8 mouse cellular contexts compared by ENCODE assay signal in genomic region chr6:86584296-86585015, GRCm38 (mm10). TPM values are rescaled to one million over a fixed set of nuclear protein-coding genes. Genes with fewer than 3 reads are reported as not detected.
DNase-seq lines count a peak whose midpoint lies in the region; ATAC-seq and TF ChIP-seq lines count a peak whose summit lies in the region.

No protein-coding gene starts in this region.

- TF ChIP-seq RAD21 in CH12.LX (IDR thresholded peaks at IDR 0.05; ENCODE audit: low read depth, low read length), result no peak

- no peaks in the 10 kb centered on the region for H3K27me3 ChIP-seq in CH12.LX (replicated peaks)
- no peaks in the 10 kb centered on the region for H3K27me3 ChIP-seq in forebrain, embryonic 11.5 days (ENCODE audit: control insufficient read depth, insufficient read depth, low read length)
- no peaks in the 10 kb centered on the region for H3K27me3 ChIP-seq in heart, embryonic 16.5 days (ENCODE audit: control insufficient read depth, insufficient read depth, low read length)
- H3K27me3 ChIP-seq in liver, postnatal 0 days (ENCODE audit: insufficient read depth, low read length), result no peaks in the 10 kb centered on the region

- no peaks in the 10 kb centered on the region for H3K9me3 ChIP-seq in CH12.LX (replicated peaks; ENCODE audit: low read length)
- H3K9me3 ChIP-seq in forebrain, embryonic 11.5 days (ENCODE audit: control insufficient read depth, low read length), result no peaks in the 10 kb centered on the region
- H3K9me3 ChIP-seq in heart, embryonic 16.5 days (replicated peaks; ENCODE audit: control insufficient read depth, low read length), result no peaks in the 10 kb centered on the region
- no peaks in the 10 kb centered on the region for H3K9me3 ChIP-seq in liver, postnatal 0 days (ENCODE audit: low read length)

- peak overlapping the region; percentile 8; the same call in 1 of the 2 replicates for H3K4me2 ChIP-seq in CH12.LX (ENCODE audit: insufficient read depth, low read depth, poor library complexity, severe bottlenecking)
- peak overlapping the region; percentile 51 for H3K4me2 ChIP-seq in forebrain, embryonic 11.5 days (ENCODE audit: low read depth, low read length, severe bottlenecking)
- H3K4me2 ChIP-seq in heart, embryonic 16.5 days (ENCODE audit: low read depth, low read length), result peak overlapping the region; percentile 67
- peak overlapping the region; percentile 62 for H3K4me2 ChIP-seq in liver, postnatal 0 days (ENCODE audit: low read depth, low read length)

- dilution Hi-C loops in CH12.LX (cut with MboI; ENCODE audit: extremely low pct_ligation_motif_present, extremely low pct_unique_long_range_greater_than_20kb, low sequenced_read_pairs), result no loop called here

- no peak overlapping the region for H3K27ac ChIP-seq in CH12.LX (ENCODE audit: insufficient read depth, low read depth)
- peak overlapping the region; percentile 52 for H3K27ac ChIP-seq in bone marrow, adult 2 months (ENCODE audit: control insufficient read depth, insufficient read depth, low read depth, low read length, poor library complexity)
- H3K27ac ChIP-seq in forebrain, embryonic 11.5 days (ENCODE audit: low read depth, low read length), result peak overlapping the region; percentile 61; the same call in 1 of the 2 replicates
- peak overlapping the region; percentile 97 for H3K27ac ChIP-seq in heart, embryonic 16.5 days (ENCODE audit: low read length)
- peak overlapping the region; percentile 49 for H3K27ac ChIP-seq in liver, postnatal 0 days (ENCODE audit: low read depth)

- no peak for TF ChIP-seq POLR2A in CH12.LX (IDR thresholded peaks at IDR 0.05; ENCODE audit: low read depth, low read length)
- no peak for TF ChIP-seq POLR2A in bone marrow, adult 2 months (IDR thresholded peaks at IDR 0.05; ENCODE audit: borderline replicate concordance, control insufficient read depth, low read depth, low read length)

- peaks cover 10 to 39% of the 10 kb centered on the region in 2 experiments for H3K4me1 ChIP-seq in CH12.LX (ENCODE audit: control insufficient read depth in 1 of 2, insufficient read depth in 2 of 2)
- peaks cover 5% of the 10 kb centered on the region; the same call in 1 of the 2 replicates for H3K4me1 ChIP-seq in bone marrow, adult 2 months (ENCODE audit: control insufficient read depth, insufficient read depth, low read length)
- peaks cover 10% of the 10 kb centered on the region; the same call in 1 of the 2 replicates for H3K4me1 ChIP-seq in forebrain, embryonic 11.5 days (replicated peaks; ENCODE audit: control insufficient read depth, insufficient read depth, low read length)
- peaks cover 31% of the 10 kb centered on the region for H3K4me1 ChIP-seq in heart, embryonic 16.5 days (ENCODE audit: control insufficient read depth, insufficient read depth, low read length)
- peaks cover 26% of the 10 kb centered on the region for H3K4me1 ChIP-seq in liver, postnatal 0 days (ENCODE audit: insufficient read depth)

- WGBS in bone marrow, adult 2 months, result 26% methylated on average over 14 of the region's 14 CpGs
- WGBS in forebrain, embryonic 11.5 days, result 38% methylated on average over 14 of the region's 14 CpGs
- WGBS in heart, embryonic 16.5 days, result 23% methylated on average over 14 of the region's 14 CpGs
- WGBS in liver, postnatal 0 days (ENCODE audit: insufficient replicate concordance), result 31% methylated on average over 14 of the region's 14 CpGs

- no peak for DNase-seq in CH12.LX (ENCODE audit: extremely low read depth)
- no peak for DNase-seq in forebrain, embryonic 11.5 days (ENCODE audit: low spot score)
- peak; percentile 74 to 85 for DNase-seq in layer of hippocampus, adult 18-20 months (ENCODE audit: low spot score in 2 of 2)
- no peak for DNase-seq in liver, postnatal 0 days
- DNase-seq in retina, embryonic 14.5 days (ENCODE audit: low spot score), result peak; percentile 29
- no peak for DNase-seq in urinary bladder, adult 18-20 months (ENCODE audit: low spot score in 2 of 2)

- no peaks in the 10 kb centered on the region for H3K79me2 ChIP-seq in CH12.LX (replicated peaks; ENCODE audit: control insufficient read depth, extremely low read depth, insufficient read depth, poor library complexity, severe bottlenecking)

- no peak for TF ChIP-seq CTCF in CH12.LX (conservative IDR thresholded peaks at IDR 0.05 in 1 of 2, IDR thresholded peaks at IDR 0.05 in 1 of 2; ENCODE audit: low read depth in 2 of 2, low read length in 2 of 2)
- TF ChIP-seq CTCF in bone marrow, adult 2 months (IDR thresholded peaks at IDR 0.05; ENCODE audit: control insufficient read depth, insufficient read depth, low read length), result no peak
- TF ChIP-seq CTCF in liver, postnatal 0 days (IDR thresholded peaks at IDR 0.05; ENCODE audit: low read depth), result no peak

- in situ Hi-C loops in CH12.LX (cut with MboI; ENCODE audit: low pct_ligation_motif_present, low pct_unique_long_range_greater_than_20kb, low sequenced_read_pairs), result no loop called here

- ATAC-seq in forebrain, embryonic 11.5 days (replicated peaks; ENCODE audit: low FRiP score), result no peak
- ATAC-seq in heart, embryonic 16.5 days (replicated peaks; ENCODE audit: extremely low read depth, insufficient read depth, low FRiP score), result peak; percentile 39
- ATAC-seq in liver, postnatal 0 days, result peak; percentile 19

- H3K36me3 ChIP-seq in CH12.LX (replicated peaks in 1 of 2; ENCODE audit: control insufficient read depth in 1 of 2, insufficient read depth in 1 of 2, low read length in 1 of 2), result no peaks in the 10 kb centered on the region
- no peaks in the 10 kb centered on the region for H3K36me3 ChIP-seq in forebrain, embryonic 11.5 days (ENCODE audit: control insufficient read depth, insufficient read depth, low read length)
- no peaks in the 10 kb centered on the region for H3K36me3 ChIP-seq in heart, embryonic 16.5 days (ENCODE audit: control insufficient read depth, insufficient read depth)
- no peaks in the 10 kb centered on the region for H3K36me3 ChIP-seq in liver, postnatal 0 days (replicated peaks; ENCODE audit: insufficient read depth, low read length)

- H3K4me3 ChIP-seq in CH12.LX (replicated peaks in 1 of 3; ENCODE audit: low read depth in 2 of 3, low read length in 2 of 3, poor library complexity in 1 of 3), result peak overlapping the region in 1 of 3 experiments; percentile 7
- H3K4me3 ChIP-seq in bone marrow, adult 2 months (replicated peaks; ENCODE audit: control insufficient read depth, low read depth, low read length), result peak overlapping the region; percentile 6
- H3K4me3 ChIP-seq in forebrain, embryonic 11.5 days (ENCODE audit: low read depth, low read length), result peak overlapping the region; percentile 17; the same call in 1 of the 2 replicates
- peak overlapping the region; percentile 45 for H3K4me3 ChIP-seq in heart, embryonic 16.5 days (ENCODE audit: low read length)
- H3K4me3 ChIP-seq in liver, postnatal 0 days (ENCODE audit: low read depth, low read length), result peak overlapping the region; percentile 28

- H3K9ac ChIP-seq in CH12.LX (ENCODE audit: insufficient read depth, low read depth), result no peak overlapping the region
- H3K9ac ChIP-seq in forebrain, embryonic 11.5 days (ENCODE audit: low read length), result peak overlapping the region; percentile 58
- peak overlapping the region; percentile 76 for H3K9ac ChIP-seq in heart, embryonic 16.5 days (ENCODE audit: low read length)
- peak overlapping the region; percentile 50 for H3K9ac ChIP-seq in liver, postnatal 0 days (replicated peaks)

- TF ChIP-seq EP300 in CH12.LX (IDR thresholded peaks at IDR 0.05; ENCODE audit: low read length), result no peak
- no peak for TF ChIP-seq EP300 in liver, postnatal 0 days (IDR thresholded peaks at IDR 0.05; ENCODE audit: low read depth)

TF ChIP-seq in CH12.LX, 34 proteins besides CTCF, POLR2A, EP300 and RAD21:
- TF ChIP-seq MEF2A (IDR thresholded peaks at IDR 0.05; ENCODE audit: borderline replicate concordance, low read depth, low read length), result no peak
- no peak for TF ChIP-seq CHD1 (IDR thresholded peaks at IDR 0.05; ENCODE audit: low read depth, low read length)

RNA-seq across cellular contexts. Expression of gene Asprv1, which starts 43.5 kb away (rescaled TPM):
- total RNA-seq in CH12.LX (2012; rRNA removed) (0.13 TPM in 1 of 2 replicates, not detected in the other), CH12.LX (2014; rRNA removed) (0.24 TPM in 1 of 2 replicates, not detected in the other)
- 0.16 TPM in 1 of 2 replicates, not detected in the other for polyA plus RNA-seq in CH12.LX (2012; ENCODE audit: insufficient read length, low read depth)
- polyA plus RNA-seq in bone marrow, adult 2 months (2011; ENCODE audit: insufficient read depth, insufficient read length, low replicate concordance, missing spikeins), result 7.6 and 19.6 TPM in 2 replicates
- 0.35 and 0.59 TPM in 2 replicates for polyA plus RNA-seq in forebrain, embryonic 11.5 days (2014; fragmentation: Nextera tagmentation; extraction: Ambion mirVana)
- polyA plus RNA-seq in heart, embryonic 16.5 days (2015; fragmentation: Nextera tagmentation; extraction: Ambion mirVana), result 0.64 and 0.86 TPM in 2 replicates
- 1 to 10 TPM; 1.2 to 1.8 TPM for total RNA-seq in layer of hippocampus, adult 18-20 months (2021)
- polyA plus RNA-seq in liver, postnatal 0 days (2015; fragmentation: Nextera tagmentation; extraction: Ambion mirVana), result 7.3 and 8.6 TPM in 2 replicates

RNA-seq across cellular contexts. Expression of gene Pcbp1, which starts 58.3 kb away (rescaled TPM):
- total RNA-seq in CH12.LX (2012; rRNA removed) (68.9 and 81.2 TPM in 2 replicates), CH12.LX (2014; rRNA removed) (47.3 and 73.0 TPM in 2 replicates)
- polyA plus RNA-seq in CH12.LX (2012; ENCODE audit: insufficient read length, low read depth), result 318 and 337 TPM in 2 replicates
- polyA plus RNA-seq in bone marrow, adult 2 months (2011; ENCODE audit: insufficient read depth, insufficient read length, low replicate concordance, missing spikeins), result 52.9 and 86.3 TPM in 2 replicates
- 573 and 583 TPM in 2 replicates for polyA plus RNA-seq in forebrain, embryonic 11.5 days (2014; fragmentation: Nextera tagmentation; extraction: Ambion mirVana)
- 149 and 264 TPM in 2 replicates for polyA plus RNA-seq in heart, embryonic 16.5 days (2015; fragmentation: Nextera tagmentation; extraction: Ambion mirVana)
- 100 to 1,000 TPM; 197 to 204 TPM for total RNA-seq in layer of hippocampus, adult 18-20 months (2021)
- polyA plus RNA-seq in liver, postnatal 0 days (2015; fragmentation: Nextera tagmentation; extraction: Ambion mirVana), result 206 and 208 TPM in 2 replicates

Comparison
In these comparisons a context has a peak if more than half of its experiments do, and no peak if none do; other contexts are left out.
1. DNase-seq: peak in layer of hippocampus, adult 18-20 months (2 of 2) and retina, embryonic 14.5 days (single experiment); none in CH12.LX (single experiment), forebrain, embryonic 11.5 days (single experiment), liver, postnatal 0 days (single experiment) and urinary bladder, adult 18-20 months (0 of 2).
2. H3K4me2 ChIP-seq: peak in every context shown above with its lines; median percentile 67 in heart, embryonic 16.5 days; 62 in liver, postnatal 0 days; 51 in forebrain, embryonic 11.5 days; 8 in CH12.LX.